Comparison of ENCODE assay signal across 20 mouse cellular contexts in the genomic region with DNA sequence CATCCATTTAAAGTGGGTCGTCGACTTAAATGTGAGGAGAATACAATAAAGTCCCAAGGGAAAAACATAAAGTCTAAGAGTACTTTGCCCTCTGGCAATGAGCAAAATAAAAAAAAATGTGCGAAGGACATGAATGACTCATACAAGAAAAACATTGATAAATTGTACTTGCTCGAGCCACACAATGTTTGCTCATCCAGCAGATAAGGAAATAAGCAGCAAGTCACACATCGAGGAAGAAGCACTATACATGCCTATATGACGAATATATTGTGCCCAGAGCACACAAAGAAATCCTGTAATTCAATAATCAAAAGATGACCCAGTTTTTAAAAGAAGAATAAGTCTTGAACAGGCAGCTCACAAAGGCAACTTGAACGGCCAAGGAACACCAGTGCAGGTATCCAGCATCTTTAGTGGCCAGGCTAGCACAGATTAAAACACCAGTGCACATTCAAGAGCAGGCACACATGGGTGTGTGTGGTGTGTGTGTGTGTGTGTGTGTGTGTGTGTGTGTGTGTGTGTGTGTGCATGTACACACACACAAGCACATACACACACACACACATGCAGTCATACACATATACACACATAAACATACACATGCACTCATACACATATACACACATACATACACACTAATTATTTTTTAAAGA.
DNase-seq lines count a peak whose midpoint lies in the region; ATAC-seq and TF ChIP-seq lines count a peak whose summit lies in the region.
"Had no signal": no experiment of that assay in that cellular context is flagged by ENCODE, and none has a peak within 500 bp of the region (broad histone marks: within the 10 kb centered on the region; RNA-seq: fewer than 3 reads in every experiment).

No protein-coding gene starts in this region.

- no peak for TF ChIP-seq CTCF in midbrain, postnatal 0 days (IDR thresholded peaks at IDR 0.05)

- H3K4me1 ChIP-seq in midbrain, postnatal 0 days (ENCODE audit: insufficient read depth, low read length): no peaks in the 10 kb centered on the region
- H3K4me1 ChIP-seq in midbrain, embryonic 15.5 days: no peaks in the 10 kb centered on the region
- no peaks in the 10 kb centered on the region for H3K4me1 ChIP-seq in intestine, embryonic 16.5 days (ENCODE audit: control insufficient read depth, insufficient read depth, low read length)
- H3K4me1 ChIP-seq in stomach, embryonic 15.5 days: no peaks in the 10 kb centered on the region
- H3K4me1 ChIP-seq: embryonic facial prominence, embryonic 12.5 days; heart, embryonic 13.5 days; hindbrain, embryonic 13.5 days had no signal

- no peak overlapping the region for H3K9ac ChIP-seq in midbrain, postnatal 0 days (replicated peaks; ENCODE audit: low read length, poor library complexity, severe bottlenecking)
- no peak overlapping the region for H3K9ac ChIP-seq in midbrain, embryonic 15.5 days
- H3K9ac ChIP-seq in intestine, embryonic 16.5 days (ENCODE audit: low read depth, low read length): no peak overlapping the region
- H3K9ac ChIP-seq in stomach, embryonic 15.5 days: no peak overlapping the region
- H3K9ac ChIP-seq: embryonic facial prominence, embryonic 12.5 days; forebrain, embryonic 15.5 days; heart, embryonic 13.5 days; hindbrain, embryonic 13.5 days had no signal

- H3K36me3 ChIP-seq in midbrain, postnatal 0 days (ENCODE audit: insufficient read depth, low read length): no peaks in the 10 kb centered on the region
- H3K36me3 ChIP-seq in midbrain, embryonic 15.5 days (replicated peaks): no peaks in the 10 kb centered on the region
- H3K36me3 ChIP-seq in intestine, embryonic 16.5 days (ENCODE audit: control insufficient read depth, insufficient read depth, low read length): no peaks in the 10 kb centered on the region
- H3K36me3 ChIP-seq in stomach, embryonic 15.5 days: no peaks in the 10 kb centered on the region
- H3K36me3 ChIP-seq: embryonic facial prominence, embryonic 12.5 days; forebrain, embryonic 15.5 days; G1E; heart, embryonic 13.5 days; hindbrain, embryonic 13.5 days had no signal

- no peaks in the 10 kb centered on the region for H3K9me3 ChIP-seq in midbrain, postnatal 0 days (ENCODE audit: low read length)
- no peaks in the 10 kb centered on the region for H3K9me3 ChIP-seq in midbrain, embryonic 15.5 days
- H3K9me3 ChIP-seq in intestine, embryonic 16.5 days (ENCODE audit: control insufficient read depth, low read length): no peaks in the 10 kb centered on the region
- H3K9me3 ChIP-seq in stomach, embryonic 15.5 days: no peaks in the 10 kb centered on the region
- H3K9me3 ChIP-seq: forebrain, embryonic 15.5 days; G1E; hindbrain, embryonic 13.5 days had no signal

- no peaks in the 10 kb centered on the region for H3K27me3 ChIP-seq in midbrain, postnatal 0 days (ENCODE audit: insufficient read depth, low read length)
- no peaks in the 10 kb centered on the region for H3K27me3 ChIP-seq in midbrain, embryonic 15.5 days (replicated peaks)
- H3K27me3 ChIP-seq in intestine, embryonic 16.5 days (replicated peaks; ENCODE audit: control insufficient read depth, insufficient read depth, low read length): no peaks in the 10 kb centered on the region
- H3K27me3 ChIP-seq in stomach, embryonic 15.5 days (replicated peaks): no peaks in the 10 kb centered on the region
- H3K27me3 ChIP-seq: embryonic facial prominence, embryonic 12.5 days; forebrain, embryonic 15.5 days; heart, embryonic 13.5 days; hindbrain, embryonic 13.5 days had no signal

- H3K4me2 ChIP-seq in midbrain, postnatal 0 days (ENCODE audit: low read depth, low read length, poor library complexity, severe bottlenecking): no peak overlapping the region
- no peak overlapping the region for H3K4me2 ChIP-seq in midbrain, embryonic 15.5 days
- H3K4me2 ChIP-seq in intestine, embryonic 16.5 days (ENCODE audit: low read depth, low read length): no peak overlapping the region
- H3K4me2 ChIP-seq in stomach, embryonic 15.5 days: no peak overlapping the region
- H3K4me2 ChIP-seq: embryonic facial prominence, embryonic 12.5 days; forebrain, embryonic 15.5 days; heart, embryonic 13.5 days; hindbrain, embryonic 13.5 days had no signal

- peak; percentile 2 for DNase-seq in midbrain, postnatal 0 days (ENCODE audit: low spot score)
- no peak for DNase-seq in kidney, adult 11 months
- no peak for DNase-seq in left cerebral cortex, adult 18-20 months (ENCODE audit: low spot score in 2 of 2)
- no peak for DNase-seq in layer of hippocampus, postnatal 25 days (ENCODE audit: extremely low spot score in 1 of 2, low spot score in 1 of 2)
- DNase-seq: adrenal gland, postnatal 10 days; B cell, adult 2 months; cerebellum, adult 11-12 months; cerebellum, adult 9-10 months; cerebellum, postnatal 25 days; gastrocnemius, postnatal 10 days had no signal

- no peak overlapping the region for H3K4me3 ChIP-seq in midbrain, postnatal 0 days (ENCODE audit: low read depth, low read length)
- no peak overlapping the region for H3K4me3 ChIP-seq in midbrain, embryonic 15.5 days
- no peak overlapping the region for H3K4me3 ChIP-seq in intestine, embryonic 16.5 days (ENCODE audit: low read length)
- no peak overlapping the region for H3K4me3 ChIP-seq in stomach, embryonic 15.5 days (replicated peaks)
- H3K4me3 ChIP-seq: embryonic facial prominence, embryonic 12.5 days; forebrain, embryonic 15.5 days; heart, embryonic 13.5 days; hindbrain, embryonic 13.5 days had no signal

- 83% methylated on average over 7 of the region's 7 CpGs for WGBS in midbrain, postnatal 0 days
- WGBS in midbrain, embryonic 15.5 days: 80% methylated on average over 7 of the region's 7 CpGs
- 56% methylated on average over 7 of the region's 7 CpGs for WGBS in intestine, embryonic 16.5 days
- 58% methylated on average over 7 of the region's 7 CpGs for WGBS in stomach, embryonic 15.5 days

- no peak overlapping the region for H3K27ac ChIP-seq in midbrain, postnatal 0 days (ENCODE audit: low read depth, low read length)
- no peak overlapping the region for H3K27ac ChIP-seq in midbrain, embryonic 15.5 days
- H3K27ac ChIP-seq in intestine, embryonic 16.5 days (ENCODE audit: low read length): no peak overlapping the region
- no peak overlapping the region for H3K27ac ChIP-seq in stomach, embryonic 15.5 days
- H3K27ac ChIP-seq: embryonic facial prominence, embryonic 12.5 days; heart, embryonic 13.5 days; hindbrain, embryonic 13.5 days; hindbrain, postnatal 0 days had no signal

- ATAC-seq in midbrain, postnatal 0 days (ENCODE audit: low FRiP score): no peak
- ATAC-seq in midbrain, embryonic 15.5 days (replicated peaks): no peak
- ATAC-seq in intestine, embryonic 16.5 days: peak; percentile 96
- ATAC-seq in stomach, embryonic 15.5 days (ENCODE audit: insufficient read depth, low FRiP score, low read depth): peak; percentile 85
- ATAC-seq: CD4-positive, CD25-positive, alpha-beta regulatory T cell, adult 4 months; forebrain, embryonic 15.5 days; hindbrain, postnatal 0 days had no signal

Comparison
In these comparisons a context has a peak if more than half of its experiments do, and no peak if none do; other contexts are left out.
1. ATAC-seq: peak in intestine, embryonic 16.5 days (single experiment) and stomach, embryonic 15.5 days (single experiment); none in midbrain, postnatal 0 days (single experiment) and midbrain, embryonic 15.5 days (single experiment).